Mouse (Mus musculus) gastrocnemius, postnatal 25 days (tissue): Measurements from ENCODE around the gene Arhgap10. TPM values are rescaled to one million over a fixed set of nuclear protein-coding genes. Genes with fewer than 3 reads are reported as not detected.

ENCODE experiments used
- DNase-seq: peaks from one replicate; pipeline ENCODE4 v3.0.0; 2022
- total RNA-seq, 2 experiments: library from RNA; stranded (reverse); gene quantifications; 1 replicate in 1 of 2; 2 replicates in 1 of 2; pipeline ENCODE4 v1.2.3; 2021

Arhgap10 gene
- total RNA-seq, 2 experiments from 2014 or later = 48.2 to 58.2 TPM

GRCm38 (mm10) chr8:77223123-77223522 lies 294.6 kb downstream of the Arhgap10 start:
- DNase-seq = no peak

GRCm38 (mm10) chr8:77215191-77215590 lies 302.6 kb downstream of the Arhgap10 start:
- no peak for DNase-seq

GRCm38 (mm10) chr8:77214665-77215064 lies 303.1 kb downstream of the Arhgap10 start:
- no peak for DNase-seq

GRCm38 (mm10) chr8:77213893-77214464 lies 303.8 kb downstream of the Arhgap10 start:
- no peak for DNase-seq

GRCm38 (mm10) chr8:77209297-77209696 lies 308.5 kb downstream of the Arhgap10 start:
- no peak for DNase-seq

Other genes with a start within 250 kb of the Arhgap10 start
- gene Prmt9, start 31.4 kb upstream of the Arhgap10 start, total RNA-seq = 1 to 10 TPM; 8.0 to 8.9 TPM
- gene Tmem184c, start 92.7 kb upstream of the Arhgap10 start, total RNA-seq = 1 to 10 TPM; 9.2 to 9.7 TPM
- gene Ednra, start 206.5 kb upstream of the Arhgap10 start, total RNA-seq = 1 to 10 TPM; 2.3 to 2.7 TPM